Mouse (Mus musculus) embryo, embryonic 10 days (tissue): ENCODE data around the gene Prdx5.
"Not testable (repeated sequence)": the region's sequence is repeated elsewhere in the genome, so short reads cannot be mapped to it uniquely, and the experiment has no call there.

Experiments
- DNase-seq: peaks from one replicate; pipeline ENCODE4 v3.0.0-alpha.2; 2015; ENCODE audit warnings: low spot score

Gene Prdx5

GRCm38 (mm10) chr19:6919431-6919830 is 9.5 kb upstream of the Prdx5 start:
- no peak for DNase-seq

DNA sequence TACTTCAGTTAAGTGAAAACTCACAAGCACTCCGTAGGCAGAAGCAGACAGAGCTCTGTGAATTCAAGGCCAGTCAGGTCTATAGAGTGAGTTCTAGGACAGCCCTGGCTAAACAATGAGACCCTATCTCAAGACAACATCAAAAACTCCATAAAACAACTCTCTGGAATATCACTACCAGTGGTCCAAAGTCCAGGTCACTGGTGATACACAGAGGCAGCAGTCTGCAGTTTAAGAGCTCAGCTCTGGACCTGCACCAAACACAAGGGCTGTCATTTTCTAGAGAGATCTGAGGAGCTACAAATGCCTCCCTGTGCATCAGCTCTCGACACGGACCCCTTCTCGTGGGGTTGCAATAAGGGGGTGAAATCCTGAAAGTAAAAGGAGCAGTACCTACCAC is 8.4 kb upstream of the Prdx5 start:
- no peak for DNase-seq

DNA sequence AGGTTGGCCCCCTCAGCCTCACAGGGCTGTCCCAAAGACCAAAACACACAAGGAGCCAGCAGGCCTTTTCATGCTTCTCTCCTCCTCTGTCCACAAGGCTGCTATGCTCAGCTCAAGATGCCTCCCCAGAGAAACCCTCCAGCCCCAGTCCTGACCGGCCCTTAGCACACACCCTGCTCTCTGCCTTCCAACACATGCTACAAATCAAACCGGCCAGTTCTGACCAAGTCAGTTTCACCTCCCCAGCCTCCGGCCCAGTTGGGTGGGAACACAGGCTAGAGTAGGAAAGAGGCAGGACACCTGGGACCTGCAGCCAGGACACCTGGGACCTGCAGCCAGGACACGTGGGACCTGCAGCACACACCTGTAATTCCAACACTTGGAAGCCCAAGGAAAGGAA is 6.6 kb upstream of the Prdx5 start:
- DNase-seq = no peak

DNA sequence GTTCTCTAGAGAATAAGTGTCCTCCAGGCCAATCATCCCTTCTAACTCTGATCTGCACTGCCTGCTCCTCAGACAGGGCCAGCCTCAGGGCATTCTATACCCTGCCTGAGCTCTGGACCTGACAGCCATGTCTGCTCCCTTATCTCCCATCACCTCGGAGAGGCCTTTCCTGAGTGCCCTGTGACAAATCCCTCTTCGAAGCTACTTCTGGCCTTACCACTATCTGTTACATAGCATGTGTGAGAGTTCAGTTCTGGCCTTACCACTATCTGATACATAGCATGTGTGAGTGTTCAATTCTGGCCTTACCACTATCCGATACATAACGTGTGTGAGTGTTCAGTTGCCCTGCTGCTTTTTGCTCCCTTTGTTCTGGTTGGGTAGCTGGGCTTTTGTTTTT is 5.4 kb upstream of the Prdx5 start:
- DNase-seq = no peak

DNA sequence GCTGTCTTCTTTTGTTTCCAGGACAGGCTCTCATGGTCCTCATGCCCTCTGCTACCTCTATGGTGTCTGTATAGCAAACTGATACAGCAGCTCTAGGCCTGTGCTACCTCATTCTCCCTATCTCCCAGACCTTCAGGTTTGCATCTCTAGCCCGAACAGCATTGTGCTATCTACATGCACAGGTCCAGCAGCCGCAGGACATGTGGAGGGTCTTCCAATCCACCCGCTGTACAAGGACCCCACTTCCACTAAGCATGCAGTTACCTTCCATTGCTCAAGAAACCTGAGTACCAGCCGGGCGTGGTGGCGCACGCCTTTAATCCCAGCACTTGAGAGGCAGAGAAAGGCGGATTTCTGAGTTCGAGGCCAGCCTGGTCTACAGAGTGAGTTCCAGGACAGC is 4.6 kb upstream of the Prdx5 start:
- no peak for DNase-seq

DNA sequence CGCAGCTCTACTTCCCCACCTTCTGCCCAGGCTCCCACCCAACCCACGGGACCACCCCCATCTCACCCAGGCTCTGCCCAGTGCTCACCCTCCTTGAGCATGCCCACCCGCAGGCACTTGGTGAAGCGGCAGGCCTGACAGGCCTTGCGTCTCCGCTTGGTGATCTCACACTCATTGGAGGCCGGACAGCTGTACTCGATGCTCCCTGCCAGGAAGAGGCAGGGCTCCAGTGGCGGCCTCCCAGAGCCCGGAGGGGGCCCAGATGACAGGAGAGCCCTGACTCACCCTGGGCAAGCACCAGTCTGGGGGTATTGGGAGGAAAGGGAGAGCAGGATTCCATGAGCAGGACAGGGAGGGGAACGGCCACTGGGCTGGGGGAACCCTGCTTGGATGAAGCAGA is 4.1 kb upstream of the Prdx5 start:
- DNase-seq = no peak

DNA sequence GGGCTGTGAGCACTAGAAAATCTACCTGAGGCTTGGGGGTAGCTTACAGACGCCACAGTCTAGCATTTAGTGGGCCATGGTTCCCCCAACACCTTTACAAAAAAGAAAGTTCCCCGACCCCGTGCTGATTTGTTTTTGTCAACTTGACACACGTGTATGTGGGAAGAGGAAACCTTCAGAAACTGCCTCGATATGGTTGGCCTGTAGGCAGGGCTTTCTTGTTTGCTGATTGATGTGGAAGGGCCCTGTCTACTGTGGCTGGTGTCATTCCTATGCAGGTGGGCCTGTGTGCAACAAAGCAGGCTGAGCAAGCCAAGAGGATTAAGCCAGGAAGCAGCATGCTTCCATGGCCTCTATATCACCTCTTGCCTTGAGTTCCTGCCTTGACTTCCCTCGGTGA is 3.1 kb upstream of the Prdx5 start:
- no peak for DNase-seq

DNA sequence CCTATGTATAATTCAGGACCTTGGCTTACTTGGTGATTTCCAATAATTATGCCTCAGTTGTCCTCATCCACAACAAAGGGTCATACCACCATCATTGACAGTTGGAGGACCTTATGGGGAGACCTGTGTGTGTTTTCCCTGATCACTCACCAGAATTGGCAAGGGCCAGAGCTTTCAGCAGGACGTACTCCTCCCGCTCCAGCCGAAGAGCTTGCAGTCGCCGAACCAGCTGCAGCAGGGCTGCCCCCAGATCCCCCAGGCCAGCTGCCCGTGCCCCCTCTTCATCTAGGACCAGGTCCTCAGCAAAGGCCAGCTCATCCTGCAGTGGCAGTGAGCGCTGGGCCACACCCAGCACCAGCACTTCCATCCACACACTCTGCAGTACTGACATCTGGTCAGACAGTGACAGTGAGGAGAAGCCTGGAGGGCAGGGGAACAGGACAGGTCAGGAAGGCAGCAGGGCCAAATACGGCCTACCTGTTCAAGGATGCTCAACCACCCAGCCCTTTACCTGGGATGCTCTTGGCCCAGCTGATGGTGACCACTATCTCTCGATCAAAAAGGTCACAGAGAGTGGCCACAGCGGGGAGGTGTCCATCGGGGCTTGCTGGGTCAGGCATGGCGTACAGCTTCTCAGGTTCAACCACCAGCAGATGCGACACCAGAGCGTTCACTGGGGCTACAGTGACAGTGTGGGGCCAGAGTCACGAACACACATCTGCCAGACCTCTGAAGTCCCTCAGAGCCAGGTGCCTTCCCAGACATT is 2.5 kb upstream of the Prdx5 start:
- no peak for DNase-seq

DNA sequence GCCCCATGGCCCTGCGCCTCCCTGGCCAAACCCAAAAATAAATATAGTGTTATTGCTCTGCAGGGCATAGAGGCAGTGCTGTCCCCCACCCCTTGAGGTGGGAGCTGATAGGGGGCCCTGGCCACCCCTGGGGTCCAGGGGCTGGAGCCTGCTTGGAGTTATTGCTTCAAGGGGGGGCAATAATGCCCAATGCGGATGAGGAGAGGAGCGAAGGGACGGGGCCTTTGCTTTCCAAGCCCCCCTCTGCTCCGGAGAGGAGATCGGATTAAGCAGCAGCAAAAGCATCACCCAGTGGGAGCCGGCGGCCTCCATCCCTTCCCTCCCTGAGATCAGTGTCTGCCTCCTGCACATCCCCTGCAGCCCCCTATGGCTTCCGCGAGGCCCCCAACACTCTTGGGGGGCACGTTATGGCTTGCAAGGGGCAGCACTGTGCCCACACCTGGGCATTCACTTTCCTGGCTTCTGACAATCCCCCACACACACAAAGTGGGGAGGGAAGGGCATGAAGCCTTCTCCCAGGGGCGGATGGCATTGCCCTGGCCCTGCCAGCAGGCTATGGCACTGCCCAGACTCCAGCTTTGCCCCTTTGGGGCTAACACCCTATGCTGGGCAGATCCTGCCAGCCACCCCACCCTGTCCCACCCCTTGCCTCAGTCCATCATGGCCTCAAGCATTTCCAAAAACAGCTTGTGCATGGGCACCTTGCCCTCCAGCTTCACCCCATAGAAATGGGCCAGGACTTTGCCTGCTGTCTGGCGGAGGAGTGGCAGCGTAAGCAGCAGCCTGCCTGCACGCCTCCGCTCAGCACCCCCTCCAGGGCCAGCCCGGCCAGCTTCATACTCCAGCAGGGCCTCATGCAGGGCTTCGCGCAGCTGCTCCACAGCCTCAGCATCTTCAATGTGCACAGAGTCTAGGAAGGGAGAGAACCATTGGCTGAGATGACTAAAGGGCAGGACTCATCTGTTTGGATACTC is 1.5 kb upstream of the Prdx5 start:
- DNase-seq = no peak

GRCm38 (mm10) chr19:6910306-6910705 is 400 bp upstream of the Prdx5 start:
- DNase-seq = peak; percentile 67

- no peak for DNase-seq
Observed at GRCm38 (mm10) chr19:6909021-6909420, 885 bp downstream of the Prdx5 start.

GRCm38 (mm10) chr19:6907811-6908540 is 1.9 kb downstream of the Prdx5 start:
- DNase-seq = no peak

DNA sequence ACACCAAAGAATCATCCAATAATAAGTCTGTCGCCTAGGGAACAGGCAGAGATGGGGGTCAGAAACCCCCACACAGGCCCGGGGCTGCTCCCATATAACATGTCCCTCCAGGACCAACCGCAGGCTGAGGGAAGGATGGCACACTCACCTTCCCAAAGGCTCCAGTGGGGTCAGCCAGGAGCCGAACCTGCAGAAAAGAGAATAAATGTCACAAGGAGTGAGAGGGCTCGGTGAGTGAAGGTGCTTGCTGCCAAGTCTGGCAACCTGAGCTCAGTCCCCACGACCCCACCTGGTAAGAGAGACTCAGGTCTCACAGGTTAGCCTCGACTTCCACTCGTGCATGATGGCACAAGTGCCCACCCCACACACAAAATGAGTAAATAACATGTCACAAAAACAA is 2.8 kb downstream of the Prdx5 start:
- no peak for DNase-seq

GRCm38 (mm10) chr19:6906199-6906598 is 3.7 kb downstream of the Prdx5 start:
- DNase-seq = no peak

GRCm38 (mm10) chr19:6905498-6906159 is 4.3 kb downstream of the Prdx5 start:
- DNase-seq = no peak

- DNase-seq = no peak
Observed at GRCm38 (mm10) chr19:6904846-6905245, 5.1 kb downstream of the Prdx5 start.

- no peak for DNase-seq
Observed at GRCm38 (mm10) chr19:6903031-6903430, 6.9 kb downstream of the Prdx5 start.

- DNase-seq = no peak
Observed at GRCm38 (mm10) chr19:6899641-6900040, 10.3 kb downstream of the Prdx5 start.

GRCm38 (mm10) chr19:6895608-6896305 is 14.1 kb downstream of the Prdx5 start:
- not testable (repeated sequence) for DNase-seq

GRCm38 (mm10) chr19:6893731-6894451 is 16.0 kb downstream of the Prdx5 start:
- DNase-seq = no peak

GRCm38 (mm10) chr19:6892512-6892911 is 17.4 kb downstream of the Prdx5 start:
- peak; percentile 6 for DNase-seq
